Mouse (Mus musculus) G1E (cell line): ENCODE data around the gene Ubald2.

ENCODE experiments used
- CTCF ChIP-seq: IDR thresholded peaks from 2 replicates; pipeline ENCODE4 v1.5.1; 2012; ENCODE audit warnings: low read depth, low read length, inconsistent platforms, mixed read lengths
- GATA1 ChIP-seq: IDR thresholded peaks from 2 replicates; pipeline ENCODE4 v1.6.1; 2012; ENCODE audit warnings: borderline replicate concordance, low read length, inconsistent platforms, mixed read lengths
- POLR2AphosphoS5 ChIP-seq: IDR thresholded peaks from 2 replicates; pipeline ENCODE4 v1.6.1; 2012; ENCODE audit warnings: low read depth, low read length, inconsistent platforms; ENCODE audit not compliant: insufficient replicate concordance
- TAL1 ChIP-seq: conservative IDR thresholded peaks from 2 replicates; pipeline ENCODE4 v1.6.1; 2012; ENCODE audit warnings: low read depth, low read length, inconsistent platforms, mixed read lengths

DNA sequence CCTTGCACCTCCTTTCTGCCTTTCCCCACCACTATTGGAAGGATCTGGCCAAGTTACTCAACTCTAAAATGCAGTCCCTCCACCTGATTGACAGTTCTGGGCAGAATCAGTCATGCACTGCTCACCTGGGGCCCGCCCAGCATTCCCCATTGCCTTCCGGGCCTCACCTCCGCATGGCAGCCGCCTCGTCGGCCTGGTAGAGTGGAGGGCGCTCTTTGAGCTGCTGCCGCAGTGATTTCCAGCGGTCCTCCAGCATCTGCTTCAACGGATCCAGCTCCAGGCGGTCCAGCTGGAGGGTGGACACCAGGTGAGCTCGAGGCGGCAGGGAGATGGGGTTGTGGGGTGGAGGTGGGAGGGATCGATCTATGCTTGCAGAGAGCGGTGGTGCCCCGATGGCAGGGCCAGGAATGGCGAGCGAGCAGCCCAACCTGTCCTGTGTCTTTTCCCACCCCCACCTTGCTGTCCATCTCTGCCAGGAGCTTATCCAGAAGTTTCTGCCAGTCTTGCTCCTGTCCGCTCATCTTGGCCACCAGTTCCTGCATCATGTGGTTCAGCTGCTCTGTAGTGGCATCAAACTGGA is 12.5 kb downstream of the Ubald2 start:
- no peak for TF ChIP-seq CTCF
- no peak for TF ChIP-seq GATA1
- no peak for TF ChIP-seq TAL1
- TF ChIP-seq POLR2AphosphoS5, result no peak
